Comparison of ENCODE assay signal across 9 mouse cellular contexts in the genomic region with DNA sequence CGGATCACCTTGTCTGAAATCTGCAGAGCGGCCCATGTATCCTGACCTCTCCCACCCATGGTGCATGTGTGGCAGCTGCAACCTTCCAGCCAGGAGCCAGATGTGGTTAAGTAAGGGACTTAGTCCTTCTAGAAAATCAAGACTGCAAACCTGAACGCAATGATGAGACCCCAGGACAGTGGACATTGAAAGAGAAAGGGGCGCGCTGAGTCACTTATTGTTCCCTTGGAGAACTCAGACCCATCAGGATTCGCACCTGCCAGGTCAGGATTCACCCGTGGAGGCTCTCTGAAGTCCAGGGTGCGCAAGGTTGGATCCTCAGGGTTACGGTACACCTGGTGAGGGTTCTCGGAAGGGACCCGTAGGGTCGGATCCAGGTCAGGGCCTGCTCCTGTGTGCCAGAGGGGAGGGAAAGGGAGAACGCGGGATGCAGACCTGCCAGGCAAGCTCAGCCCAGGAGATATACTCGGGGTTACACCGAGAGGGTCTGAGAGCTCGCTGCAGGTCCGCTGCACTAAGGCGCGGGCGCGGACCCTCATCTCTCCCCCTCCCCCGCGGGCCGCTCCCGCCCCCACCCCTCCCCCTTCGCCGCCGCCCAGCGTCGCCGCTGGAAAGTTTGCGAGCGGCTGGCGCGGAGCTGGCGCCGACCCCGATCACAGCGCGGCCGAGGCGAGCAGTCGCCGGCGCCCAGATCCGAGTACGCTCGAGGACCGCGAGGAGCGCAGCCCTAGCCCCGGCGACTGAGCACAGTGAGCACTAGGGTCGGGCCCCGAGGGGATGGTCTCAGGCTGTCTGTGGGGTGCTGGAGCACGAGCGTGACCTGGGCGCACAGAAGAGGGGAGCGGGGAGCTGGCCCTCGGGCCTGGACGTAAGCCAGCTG. TPM values are rescaled to one million over a fixed set of nuclear protein-coding genes. Genes with fewer than 3 reads are reported as not detected.
DNase-seq lines count a peak whose midpoint lies in the region; TF ChIP-seq lines count a peak whose summit lies in the region.
"Had no signal": no experiment of that assay in that cellular context is flagged by ENCODE, and none has a peak within 500 bp of the region (broad histone marks: within the 10 kb centered on the region; RNA-seq: fewer than 3 reads in every experiment).

Gene Gcgr, plus strand, starts transcription at position 615 of the 880 bp plus-strand sequence.

- H3K4me1 ChIP-seq in forebrain, embryonic 10.5 days: peaks cover 19% of the 10 kb centered on the region

- no peak within 1 kb of the TSS for H3K27ac ChIP-seq in layer of hippocampus, adult 2 months
- H3K27ac ChIP-seq in forebrain, embryonic 10.5 days: peak within 1 kb of the TSS; percentile 65; the same call in 1 of the 2 replicates

- H3K27me3 ChIP-seq in forebrain, embryonic 10.5 days (ENCODE audit: poor library complexity, severe bottlenecking): peaks cover 81% of the 10 kb centered on the region

- no peak for DNase-seq in layer of hippocampus, adult 2 months (ENCODE audit: low spot score in 2 of 2)
- DNase-seq in layer of hippocampus, adult 11-12 months (ENCODE audit: low spot score): no peak
- DNase-seq in forebrain, embryonic 10.5 days (ENCODE audit: extremely low spot score, low spot score): peak; percentile 35
- peak; percentile 49 for DNase-seq in kidney, postnatal 10 days
- DNase-seq in neural tube, embryonic 10.5 days (ENCODE audit: extremely low spot score, low spot score): peak; percentile 59
- DNase-seq in urinary bladder, postnatal 25 days (ENCODE audit: low spot score): no peak
- no peak for DNase-seq in spleen, adult 12 weeks (ENCODE audit: low spot score)
- no peak for DNase-seq in cerebellum, postnatal 4 days (ENCODE audit: low spot score in 2 of 2)

- TF ChIP-seq CTCF in layer of hippocampus, adult 2 months (conservative IDR thresholded peaks at IDR 0.05): no peak

- H3K36me3 ChIP-seq in forebrain, embryonic 10.5 days (replicated peaks): no peaks in the 10 kb centered on the region

- 7% methylated on average over 61 of the region's 62 CpGs for WGBS in forebrain, embryonic 10.5 days

- peak within 1 kb of the TSS; percentile 26; the same call in 1 of the 2 replicates for H3K4me3 ChIP-seq in layer of hippocampus, adult 2 months
- H3K4me3 ChIP-seq in forebrain, embryonic 10.5 days: peak within 1 kb of the TSS; percentile 50

- H3K9me3 ChIP-seq in forebrain, embryonic 10.5 days: no peaks in the 10 kb centered on the region

RNA-seq across cellular contexts. Expression of gene Gcgr, which starts in this region (rescaled TPM):
- not detected for total RNA-seq in layer of hippocampus, adult 2 months (2021)
- polyA plus RNA-seq in forebrain, embryonic 10.5 days (2016; fragmentation: Nextera tagmentation; extraction: Ambion mirVana): 0.07 and 0.16 TPM in 2 replicates
- polyA plus RNA-seq: Patski had no signal

Comparison
In these comparisons a context has a peak if more than half of its experiments do, and no peak if none do; other contexts are left out.
1. Peak in DNase-seq, H3K4me3 ChIP-seq and H3K27ac ChIP-seq in forebrain, embryonic 10.5 days; RNA of the gene not detected or under 1 TPM.
2. DNase-seq: peak in kidney, postnatal 10 days (single experiment) and neural tube, embryonic 10.5 days (single experiment); none in layer of hippocampus, adult 2 months (0 of 2), layer of hippocampus, adult 11-12 months (single experiment), urinary bladder, postnatal 25 days (single experiment), spleen, adult 12 weeks (single experiment) and cerebellum, postnatal 4 days (0 of 2).